ENCODE assay signal across 16 mouse cellular contexts in genomic region chr12:70201926-70202529, GRCm38 (mm10). TPM values are rescaled to one million over a fixed set of nuclear protein-coding genes. Genes with fewer than 3 reads are reported as not detected.
DNase-seq lines count a peak whose midpoint lies in the region; ATAC-seq and TF ChIP-seq lines count a peak whose summit lies in the region.
"Had no signal": no experiment of that assay in that cellular context is flagged by ENCODE, and none has a peak within 500 bp of the region (broad histone marks: within the 10 kb centered on the region; RNA-seq: fewer than 3 reads in every experiment).

No protein-coding gene starts in this region.

- no peak for DNase-seq in heart, adult 2 months
- no peak for DNase-seq in heart, adult 8-10 months (ENCODE audit: low spot score)
- no peak for DNase-seq in lung, adult 2 months
- no peak for DNase-seq in lung, postnatal 14 days
- peak; percentile 16 for DNase-seq in R1 (ENCODE audit: low read depth, low spot score)
- DNase-seq in gastrocnemius, postnatal 14 days = no peak
- DNase-seq: cerebellum, adult 11-12 months; embryo, embryonic 11 days; kidney, adult 18-20 months had no signal

- no peak overlapping the region for H3K4me3 ChIP-seq in heart, adult 2 months
- no peak overlapping the region for H3K4me3 ChIP-seq in lung, adult 2 months (replicated peaks; ENCODE audit: extremely low read depth, low read depth, low read length)
- H3K4me3 ChIP-seq: heart, embryonic 10.5 days; hindbrain, embryonic 10.5 days had no signal

- H3K27me3 ChIP-seq in heart, adult 2 months (ENCODE audit: control insufficient read depth, insufficient read depth, low read length) = no peaks in the 10 kb centered on the region

- no peaks in the 10 kb centered on the region for H3K4me1 ChIP-seq in heart, adult 2 months (ENCODE audit: control insufficient read depth, insufficient read depth, low read length)
- no peaks in the 10 kb centered on the region for H3K4me1 ChIP-seq in lung, adult 2 months (ENCODE audit: control insufficient read depth, insufficient read depth, low read length)
- H3K4me1 ChIP-seq: heart, embryonic 10.5 days; hindbrain, embryonic 10.5 days had no signal

- 74% methylated on average over 5 of the region's 5 CpGs for WGBS in heart, adult 2 months
- WGBS in lung, adult 2 months = 81% methylated on average over 5 of the region's 5 CpGs

- no peaks in the 10 kb centered on the region for H3K79me2 ChIP-seq in heart, adult 2 months (replicated peaks; ENCODE audit: control insufficient read depth, insufficient read depth, low read length)

- 0 out of 2 replicates have a peak, but pooled peaks have one; percentile 4 for TF ChIP-seq CTCF in heart, adult 2 months (IDR thresholded peaks at IDR 0.05)
- peak; percentile 11; the same call in 1 of the 2 replicates for TF ChIP-seq CTCF in lung, adult 2 months (IDR thresholded peaks at IDR 0.05; ENCODE audit: insufficient read depth, low read length)

- peak; percentile 79 for ATAC-seq in megakaryocyte-erythroid progenitor cell, adult 5-6 weeks (replicated peaks; ENCODE audit: low FRiP score, low TSS enrichment, poor library complexity, severe bottlenecking)
- no peak for ATAC-seq in frontal cortex, adult (ENCODE audit: low TSS enrichment)

- no peak overlapping the region for H3K9ac ChIP-seq in heart, adult 2 months (ENCODE audit: low read depth, low read length)

- TF ChIP-seq EP300 in heart, adult 2 months (IDR thresholded peaks at IDR 0.05; ENCODE audit: insufficient read depth, low read depth, low read length) = no peak

- intact Hi-C loops in heart, adult 2 months (cut with DNase I) = no loop called here
- intact Hi-C loops in gastrocnemius, postnatal 14 days (cut with DNase I; ENCODE audit: low total_unique reads) = no loop called here

- no peak overlapping the region for H3K27ac ChIP-seq in heart, adult 2 months
- H3K27ac ChIP-seq: heart, embryonic 10.5 days; hindbrain, embryonic 10.5 days had no signal

- TF ChIP-seq POLR2A in heart, adult 2 months (IDR thresholded peaks at IDR 0.05; ENCODE audit: insufficient read depth, low read depth, low read length) = no peak
- TF ChIP-seq POLR2A in lung, adult 2 months (IDR thresholded peaks at IDR 0.05; ENCODE audit: borderline replicate concordance, extremely low read depth, low read depth, low read length) = no peak

- no peaks in the 10 kb centered on the region for H3K36me3 ChIP-seq in heart, adult 2 months (ENCODE audit: control insufficient read depth, insufficient read depth, low read length)
- H3K36me3 ChIP-seq: hindbrain, embryonic 10.5 days had no signal

RNA-seq across cellular contexts. Expression of gene Pygl, which starts 29.3 kb away (rescaled TPM):
- total RNA-seq in heart, adult 2 months (2021) = 1 to 10 TPM; 4.5 to 4.6 TPM
- 9.3 and 15.3 TPM in 2 replicates for polyA plus RNA-seq in heart, adult 2 months (2012; rRNA removed)
- total RNA-seq in heart, adult 8-10 months (2022) = 10 to 100 TPM in 1 of 4 experiments, 1 to 10 TPM in 3; 2.4 to 13.7 (median 2.9) TPM
- 25.9 and 43.4 TPM in 2 replicates for polyA plus RNA-seq in lung, adult 2 months (2012; rRNA removed)
- total RNA-seq in megakaryocyte-erythroid progenitor cell, adult 5-6 weeks (2014; fragmentation: Nextera tagmentation) = 15.8 and 27.6 TPM in 2 replicates
- total RNA-seq in megakaryocyte-erythroid progenitor cell, adult 5-6 weeks (2017) = 32.5 and 34.3 TPM in 2 replicates
- 1 to 10 TPM; 2.2 to 3.2 TPM for total RNA-seq in gastrocnemius, postnatal 14 days (2021)

RNA-seq across cellular contexts. Expression of gene Abhd12b, which starts 48.1 kb away (rescaled TPM):
- total RNA-seq in heart, adult 2 months (2021) = not detected
- not detected in 2 replicates for polyA plus RNA-seq in heart, adult 2 months (2012; rRNA removed)
- not detected for total RNA-seq in heart, adult 8-10 months (2022)
- 0.11 and 0.19 TPM in 2 replicates for polyA plus RNA-seq in lung, adult 2 months (2012; rRNA removed)
- total RNA-seq in megakaryocyte-erythroid progenitor cell, adult 5-6 weeks (2014; fragmentation: Nextera tagmentation) = not detected in 2 replicates
- total RNA-seq in megakaryocyte-erythroid progenitor cell, adult 5-6 weeks (2017) = not detected in 2 replicates
- total RNA-seq in gastrocnemius, postnatal 14 days (2021) = not detected
- total RNA-seq: adrenal gland, postnatal 36 days; layer of hippocampus, adult 8-10 months had no signal
- polyA plus RNA-seq: heart, embryonic 10.5 days; hindbrain, embryonic 10.5 days; thymus, postnatal 0 days had no signal
